Mouse (Mus musculus) erythroblast, embryonic 14.5 days (primary cell): Measurements from ENCODE around the gene Myo1a. TPM values are rescaled to one million over a fixed set of nuclear protein-coding genes. Genes with fewer than 3 reads are reported as not detected.
"Not testable (repeated sequence)": the region's sequence is repeated elsewhere in the genome, so short reads cannot be mapped to it uniquely, and the experiment has no call there.

ENCODE experiments used
- H3K27me3 ChIP-seq: 2 replicates; pipeline ENCODE4 v1.6.1; 2012; ENCODE audit warnings: inconsistent platforms; ENCODE audit not compliant: control insufficient read depth
- H3K36me3 ChIP-seq: 2 replicates; pipeline ENCODE4 v1.6.1; 2012; ENCODE audit warnings: mild to moderate bottlenecking, inconsistent platforms; ENCODE audit not compliant: control insufficient read depth
- H3K4me1 ChIP-seq: 2 replicates; pipeline ENCODE4 v1.6.1; 2012; ENCODE audit warnings: inconsistent platforms; ENCODE audit not compliant: control insufficient read depth
- H3K4me3 ChIP-seq: replicated peaks from 2 replicates; pipeline ENCODE3; 2012; ENCODE audit warnings: moderate library complexity, mild to moderate bottlenecking, inconsistent platforms
- H3K9me3 ChIP-seq: 2 replicates; pipeline ENCODE4 v1.6.1; 2012; ENCODE audit warnings: low read length, inconsistent platforms, mixed read lengths; ENCODE audit not compliant: control insufficient read depth
- GATA1 ChIP-seq: IDR thresholded peaks from 2 replicates; pipeline ENCODE4 v1.6.1; 2012; ENCODE audit warnings: low read length, inconsistent platforms, mixed read lengths
- TAL1 ChIP-seq: IDR thresholded peaks from 3 replicates; pipeline ENCODE4 v1.6.1; 2012; ENCODE audit warnings: low read length, inconsistent platforms, mixed read lengths
- polyA plus RNA-seq: library from polyadenylated mRNA; stranded (reverse); fragments of >175 nt; gene quantifications from 2 replicates; pipeline ENCODE4 v1.2.3, GENCODE M21; 2012

Gene Myo1a
- polyA plus RNA-seq, 1 experiment, result 0.02 TPM

GRCm38 (mm10) chr10:127747254-127747653, 42.3 kb downstream of the Myo1a start:
- H3K9me3 ChIP-seq, result peaks cover 19% of the 10 kb centered on the region
- TF ChIP-seq GATA1 (no peak), TAL1 (no peak)
- H3K36me3 ChIP-seq, result peaks cover 42% of the 10 kb centered on the region
- no peak overlapping the region for H3K4me3 ChIP-seq
- peaks cover 2% of the 10 kb centered on the region for H3K4me1 ChIP-seq
- peaks cover 10% of the 10 kb centered on the region for H3K27me3 ChIP-seq

- TF ChIP-seq GATA1 (no peak), TAL1 (no peak)
- H3K4me1 ChIP-seq, result peaks cover 4% of the 10 kb centered on the region
- peaks cover 10% of the 10 kb centered on the region for H3K27me3 ChIP-seq
- H3K36me3 ChIP-seq, result peaks cover 25% of the 10 kb centered on the region
- peaks cover under 1% of the 10 kb centered on the region; the same call in 1 of the 2 replicates for H3K9me3 ChIP-seq
- no peak overlapping the region for H3K4me3 ChIP-seq
Measured at GRCm38 (mm10) chr10:127748847-127749612, 44.1 kb downstream of the Myo1a start.

- no peaks in the 10 kb centered on the region for H3K9me3 ChIP-seq
- peaks cover 7% of the 10 kb centered on the region for H3K4me1 ChIP-seq
- TF ChIP-seq GATA1, result no peak
- no peak for TF ChIP-seq TAL1
- peak overlapping the region; percentile 21 for H3K4me3 ChIP-seq
- peaks cover 17% of the 10 kb centered on the region for H3K36me3 ChIP-seq
- H3K27me3 ChIP-seq, result peaks cover 10% of the 10 kb centered on the region
Measured at GRCm38 (mm10) chr10:127750136-127750777, 45.3 kb downstream of the Myo1a start.

DNA sequence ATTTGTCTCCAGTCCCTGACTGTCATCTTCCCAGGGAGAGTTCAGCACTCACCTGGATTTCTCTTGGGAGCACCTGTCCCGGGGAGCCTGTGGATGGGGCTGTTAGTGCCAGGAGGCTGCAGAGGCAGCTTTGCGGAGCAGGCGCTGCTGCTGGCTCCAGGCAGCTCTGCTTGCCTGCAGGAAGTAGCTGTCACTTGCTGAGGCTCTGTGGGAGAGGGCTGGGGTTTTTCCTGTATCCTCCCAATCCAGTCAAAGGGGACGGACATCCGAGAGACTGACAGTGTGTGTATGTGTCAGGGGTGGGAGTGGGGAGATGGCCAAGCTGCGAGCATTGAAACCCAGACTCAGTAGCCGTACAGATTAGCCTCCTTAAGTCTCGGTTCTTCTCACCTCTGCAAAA, 46.6 kb downstream of the Myo1a start, which contains the start of gene Gpr182:
Gene Gpr182, minus strand, starts transcription at position 185 of the 400 bp plus-strand sequence.
- Histone ChIP-seq H3K4me3 (peak within 1 kb of the TSS; percentile 21), H3K9me3 (no peaks in the 10 kb centered on the region), H3K36me3 (peaks cover 7% of the 10 kb centered on the region), H3K27me3 (peaks cover 10% of the 10 kb centered on the region), H3K4me1 (peaks cover 12% of the 10 kb centered on the region)
- no peak for TF ChIP-seq TAL1
- TF ChIP-seq GATA1, result no peak

- Histone ChIP-seq H3K4me1 (peaks cover 12% of the 10 kb centered on the region), H3K36me3 (no peaks in the 10 kb centered on the region; the same call in 1 of the 2 replicates), H3K4me3 (no peak overlapping the region), H3K27me3 (peaks cover 10% of the 10 kb centered on the region), H3K9me3 (no peaks in the 10 kb centered on the region)
- no peak for TF ChIP-seq GATA1
Measured at GRCm38 (mm10) chr10:127754566-127755166, 49.7 kb downstream of the Myo1a start.

- no peak for TF ChIP-seq TAL1
- no peak for TF ChIP-seq GATA1
Measured at GRCm38 (mm10) chr10:127755246-127755645, 50.3 kb downstream of the Myo1a start.

DNA sequence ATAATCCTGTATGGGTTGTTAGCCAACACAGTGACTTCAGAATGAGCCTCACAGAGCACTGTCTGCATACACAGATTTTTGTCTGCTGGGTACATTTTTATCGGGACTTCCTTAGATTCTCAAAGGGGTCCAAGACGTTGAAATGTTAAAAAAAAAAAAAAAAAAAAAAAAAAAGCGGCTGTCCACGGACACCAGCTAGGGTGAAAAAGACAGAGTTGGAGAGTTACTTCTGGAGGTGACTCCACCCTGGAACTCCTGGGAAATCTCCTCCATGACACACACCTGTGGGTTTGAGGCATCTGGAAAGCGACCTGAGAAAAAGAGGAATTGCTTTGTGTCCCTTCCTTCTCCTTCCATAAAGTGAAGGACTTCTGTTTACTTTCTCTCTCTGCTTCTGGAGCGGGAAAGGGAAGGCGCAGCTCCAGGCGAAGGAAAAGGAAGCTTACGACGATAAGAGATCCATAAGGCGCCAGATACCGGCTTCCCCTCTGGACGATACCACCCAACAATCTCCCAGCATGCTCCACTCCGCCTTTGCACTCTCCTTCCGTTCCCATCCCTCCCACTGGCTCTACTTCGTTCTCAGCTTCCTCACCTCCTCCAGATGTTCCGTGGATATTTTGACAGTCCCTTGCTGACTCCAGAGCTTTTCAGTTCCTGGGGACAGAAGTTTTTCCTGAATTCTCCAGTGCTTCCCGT, 50.9 kb downstream of the Myo1a start:
- no peaks in the 10 kb centered on the region for H3K27me3 ChIP-seq

More at GRCm38 (mm10) chr10:127755246-127755645, 50.3 kb downstream of the Myo1a start:
- Histone ChIP-seq H3K4me1 (peaks cover 12% of the 10 kb centered on the region), H3K9me3 (no peaks in the 10 kb centered on the region), H3K27me3 (peaks cover 5% of the 10 kb centered on the region), H3K4me3 (no peak overlapping the region), H3K36me3 (no peaks in the 10 kb centered on the region; the same call in 1 of the 2 replicates)

GRCm38 (mm10) chr10:127759181-127760110, 54.5 kb downstream of the Myo1a start, which contains the start of the genes Rdh1 and Rdh16f1:
Rdh1 (plus strand) TSS chr10:127759721.
Rdh16f1 (plus strand) TSS chr10:127759787.
- Histone ChIP-seq H3K4me3 (no peak within 1 kb of the TSS), H3K9me3 (no peaks in the 10 kb centered on the region), H3K36me3 (no peaks in the 10 kb centered on the region), H3K27me3 (no peaks in the 10 kb centered on the region), H3K4me1 (peaks cover 6% of the 10 kb centered on the region)
- TF ChIP-seq GATA1 (no peak), TAL1 (no peak)

More for the DNA sequence above, 50.9 kb downstream of the Myo1a start:
- Histone ChIP-seq H3K4me3 (no peak overlapping the region), H3K36me3 (no peaks in the 10 kb centered on the region), H3K9me3 (no peaks in the 10 kb centered on the region), H3K4me1 (peaks cover 12% of the 10 kb centered on the region)
- TF ChIP-seq GATA1 (no peak), TAL1 (no peak)

GRCm38 (mm10) chr10:127762926-127763325, 58.0 kb downstream of the Myo1a start:
- H3K4me1 ChIP-seq, H3K9me3 ChIP-seq, H3K4me3 ChIP-seq, H3K36me3 ChIP-seq, H3K27me3 ChIP-seq: not testable (repeated sequence)
